Mouse (Mus musculus): ENCODE data around the gene Fars2. TPM values are rescaled to one million over a fixed set of nuclear protein-coding genes. Genes with fewer than 3 reads are reported as not detected.

Fars2 gene
- polyA plus RNA-seq, 1 experiment from 2014 or later, result 31.7 TPM

DNA sequence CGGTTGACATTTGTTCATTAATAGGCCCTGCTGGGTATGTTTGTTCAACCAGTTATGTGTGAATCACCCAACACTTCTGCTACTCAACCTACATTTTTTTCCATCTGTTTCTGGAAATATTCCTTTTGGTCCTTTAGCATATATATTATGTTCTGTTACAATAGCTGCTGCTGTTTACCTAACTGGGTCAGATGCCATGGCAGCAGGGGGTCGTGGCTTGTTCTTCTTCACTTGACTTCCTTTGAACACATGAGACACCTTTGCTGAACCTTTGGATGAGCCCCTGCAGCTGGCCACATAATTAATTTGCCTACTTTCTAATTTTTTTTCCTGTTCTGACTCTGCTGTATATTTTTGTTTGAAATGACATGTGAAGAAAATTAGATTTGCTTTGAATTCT lies 475.1 kb downstream of the Fars2 start:
- Histone ChIP-seq H3K4me1 (ENCODE audit: control insufficient read depth, insufficient read depth, low read length) (no peaks in the 10 kb centered on the region), H3K27me3 (ENCODE audit: control insufficient read depth, insufficient read depth, low read length) (no peaks in the 10 kb centered on the region), H3K9me3 (ENCODE audit: control insufficient read depth, low read length) (no peaks in the 10 kb centered on the region), H3K27ac (ENCODE audit: low read depth, low read length) (no peak overlapping the region), H3K36me3 (ENCODE audit: control insufficient read depth, insufficient read depth, low read length) (no peaks in the 10 kb centered on the region), H3K9ac (ENCODE audit: low read depth, low read length) (no peak overlapping the region), H3K4me3 (ENCODE audit: low read length) (no peak overlapping the region), H3K4me2 (replicated peaks; ENCODE audit: low read depth, low read length) (no peak overlapping the region)
- WGBS, result 55% methylated on average over 2 of the region's 2 CpGs
- no peak for ATAC-seq (ENCODE audit: low FRiP score, low TSS enrichment)

DNA sequence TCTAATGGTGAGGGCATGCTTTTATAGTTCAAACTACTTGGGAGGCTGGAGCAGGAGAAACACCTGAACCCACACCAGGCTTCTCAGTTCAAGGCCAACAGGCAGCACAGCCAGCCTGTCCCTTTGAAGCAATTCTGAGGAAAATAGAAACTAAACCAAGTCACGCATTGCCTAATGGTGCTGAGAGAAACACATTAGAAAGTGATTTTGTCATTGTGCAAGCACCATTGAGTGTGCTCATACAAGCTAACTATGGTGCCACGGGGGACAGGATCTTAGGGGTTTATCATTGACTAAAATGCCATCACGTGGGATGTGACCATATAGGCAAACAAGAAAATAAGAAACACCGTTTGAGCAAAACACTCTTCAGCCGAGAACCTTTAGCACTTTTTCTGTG lies 489.5 kb downstream of the Fars2 start:
- no peak for ATAC-seq (ENCODE audit: low FRiP score, low TSS enrichment)
- Histone ChIP-seq H3K9ac (ENCODE audit: low read depth, low read length) (no peak overlapping the region), H3K4me2 (replicated peaks; ENCODE audit: low read depth, low read length) (no peak overlapping the region), H3K4me1 (ENCODE audit: control insufficient read depth, insufficient read depth, low read length) (no peaks in the 10 kb centered on the region), H3K36me3 (ENCODE audit: control insufficient read depth, insufficient read depth, low read length) (no peaks in the 10 kb centered on the region), H3K27me3 (ENCODE audit: control insufficient read depth, insufficient read depth, low read length) (no peaks in the 10 kb centered on the region), H3K4me3 (ENCODE audit: low read length) (no peak overlapping the region), H3K9me3 (ENCODE audit: control insufficient read depth, low read length) (no peaks in the 10 kb centered on the region), H3K27ac (ENCODE audit: low read depth, low read length) (no peak overlapping the region)
- WGBS, result 89% methylated on average over 5 of the region's 5 CpGs

DNA sequence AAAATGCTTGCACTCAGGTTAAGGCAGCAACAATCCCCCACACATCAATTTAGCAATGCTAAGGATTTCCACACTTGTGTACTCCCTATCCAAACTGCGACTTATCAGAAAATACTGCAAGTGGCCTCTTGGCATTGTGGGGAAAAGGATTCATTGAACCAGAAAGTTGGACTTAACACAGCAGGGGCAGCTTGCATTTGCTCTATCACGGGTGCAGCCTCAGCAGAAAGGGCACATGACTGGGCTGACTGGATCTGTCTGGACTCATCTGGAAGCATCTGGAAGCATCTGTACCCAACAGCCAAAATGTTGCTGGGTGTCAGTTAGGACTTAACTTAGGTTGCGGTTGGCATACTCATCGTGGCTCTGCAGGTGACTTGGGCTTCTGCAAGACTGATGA lies 490.7 kb downstream of the Fars2 start:
- Histone ChIP-seq H3K4me3 (ENCODE audit: low read length) (no peak overlapping the region), H3K27ac (ENCODE audit: low read depth, low read length) (no peak overlapping the region), H3K27me3 (ENCODE audit: control insufficient read depth, insufficient read depth, low read length) (no peaks in the 10 kb centered on the region), H3K9me3 (ENCODE audit: control insufficient read depth, low read length) (no peaks in the 10 kb centered on the region), H3K36me3 (ENCODE audit: control insufficient read depth, insufficient read depth, low read length) (no peaks in the 10 kb centered on the region), H3K9ac (ENCODE audit: low read depth, low read length) (no peak overlapping the region), H3K4me1 (ENCODE audit: control insufficient read depth, insufficient read depth, low read length) (no peaks in the 10 kb centered on the region), H3K4me2 (replicated peaks; ENCODE audit: low read depth, low read length) (no peak overlapping the region)
- WGBS, result 92% methylated on average over 4 of the region's 4 CpGs
- ATAC-seq (ENCODE audit: low FRiP score, low TSS enrichment), result no peak

DNA sequence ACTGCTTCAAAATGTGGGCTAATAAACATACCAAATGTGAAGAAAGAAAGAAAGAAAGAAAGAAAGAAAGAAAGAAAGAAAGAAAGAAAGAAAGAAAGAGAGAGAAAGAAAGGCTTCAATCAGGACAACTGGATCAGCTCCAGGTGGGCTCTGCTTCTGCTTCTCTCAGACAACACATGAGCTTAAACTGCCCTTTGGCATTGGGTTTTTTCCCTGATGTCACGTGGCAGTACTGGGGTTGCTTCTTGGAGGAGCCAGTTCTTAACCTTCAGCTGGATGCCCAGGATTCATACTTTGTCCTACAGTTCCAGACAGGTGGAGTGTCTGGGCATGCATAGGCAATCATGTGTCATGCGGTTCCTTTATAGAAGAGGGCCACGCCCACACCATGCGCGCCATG lies 493.2 kb downstream of the Fars2 start:
- Histone ChIP-seq H3K27ac (ENCODE audit: low read depth, low read length) (no peak overlapping the region), H3K36me3 (ENCODE audit: control insufficient read depth, insufficient read depth, low read length) (no peaks in the 10 kb centered on the region), H3K4me1 (ENCODE audit: control insufficient read depth, insufficient read depth, low read length) (no peaks in the 10 kb centered on the region), H3K4me2 (replicated peaks; ENCODE audit: low read depth, low read length) (no peak overlapping the region), H3K9me3 (ENCODE audit: control insufficient read depth, low read length) (peaks cover 3% of the 10 kb centered on the region; the same call in 1 of the 2 replicates), H3K9ac (ENCODE audit: low read depth, low read length) (no peak overlapping the region), H3K27me3 (ENCODE audit: control insufficient read depth, insufficient read depth, low read length) (no peaks in the 10 kb centered on the region), H3K4me3 (ENCODE audit: low read length) (no peak overlapping the region)
- 92% methylated on average over 5 of the region's 5 CpGs for WGBS
- no peak for ATAC-seq (ENCODE audit: low FRiP score, low TSS enrichment)

DNA sequence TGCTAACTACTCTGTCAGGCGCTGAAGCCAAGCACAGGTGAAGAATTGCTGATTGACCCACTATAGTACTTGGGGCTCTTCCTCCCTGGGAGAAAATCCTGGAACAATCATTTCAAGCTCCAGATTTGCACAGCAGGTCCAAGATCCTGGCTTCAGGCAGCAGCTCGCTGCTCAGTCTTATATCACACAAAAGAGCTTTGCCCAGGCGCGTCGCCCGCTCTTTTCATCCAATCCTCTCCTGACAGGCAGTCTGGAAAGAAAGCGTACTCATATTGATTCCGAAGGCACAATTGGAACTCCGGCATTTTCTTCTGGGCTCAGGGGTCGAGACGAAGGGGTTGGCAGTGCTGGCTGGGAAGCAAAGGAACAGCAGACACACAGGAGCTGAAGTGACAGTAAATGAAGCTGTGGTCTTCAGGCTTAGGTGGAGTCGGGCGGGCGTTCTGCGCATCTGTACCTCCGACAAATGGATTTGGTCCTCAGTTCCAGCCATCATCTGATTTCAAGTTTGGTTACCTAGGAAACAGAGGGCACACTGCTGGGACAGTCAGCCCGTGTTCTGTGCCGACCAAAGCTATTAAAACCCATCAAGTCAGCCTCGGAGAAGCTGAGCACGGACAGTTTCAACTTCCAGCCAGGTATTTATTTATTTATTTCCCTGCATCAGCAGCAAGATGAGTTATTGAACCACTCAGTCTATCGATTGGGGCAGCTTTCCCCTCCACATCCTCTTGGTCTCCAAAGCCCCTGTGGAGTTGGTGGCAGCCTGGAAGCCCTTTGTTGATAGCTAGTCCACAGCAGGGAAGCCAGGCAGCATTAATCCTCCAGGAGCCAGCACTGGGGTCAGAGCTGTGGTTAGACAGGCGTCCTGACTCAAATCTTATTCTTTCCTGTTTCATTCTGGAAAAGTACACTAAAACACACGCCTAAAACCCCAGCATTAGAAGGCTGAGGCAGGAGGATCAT lies 495.9 kb downstream of the Fars2 start:
- Histone ChIP-seq H3K4me3 (ENCODE audit: low read length) (no peak overlapping the region), H3K27ac (ENCODE audit: low read depth, low read length) (no peak overlapping the region), H3K4me1 (ENCODE audit: control insufficient read depth, insufficient read depth, low read length) (no peaks in the 10 kb centered on the region), H3K4me2 (replicated peaks; ENCODE audit: low read depth, low read length) (no peak overlapping the region), H3K27me3 (ENCODE audit: control insufficient read depth, insufficient read depth, low read length) (no peaks in the 10 kb centered on the region), H3K36me3 (ENCODE audit: control insufficient read depth, insufficient read depth, low read length) (no peaks in the 10 kb centered on the region), H3K9ac (ENCODE audit: low read depth, low read length) (no peak overlapping the region), H3K9me3 (ENCODE audit: control insufficient read depth, low read length) (peaks cover 3% of the 10 kb centered on the region; the same call in 1 of the 2 replicates)
- ATAC-seq (ENCODE audit: low FRiP score, low TSS enrichment), result no peak
- WGBS, result 61% methylated on average over 23 of the region's 23 CpGs

DNA sequence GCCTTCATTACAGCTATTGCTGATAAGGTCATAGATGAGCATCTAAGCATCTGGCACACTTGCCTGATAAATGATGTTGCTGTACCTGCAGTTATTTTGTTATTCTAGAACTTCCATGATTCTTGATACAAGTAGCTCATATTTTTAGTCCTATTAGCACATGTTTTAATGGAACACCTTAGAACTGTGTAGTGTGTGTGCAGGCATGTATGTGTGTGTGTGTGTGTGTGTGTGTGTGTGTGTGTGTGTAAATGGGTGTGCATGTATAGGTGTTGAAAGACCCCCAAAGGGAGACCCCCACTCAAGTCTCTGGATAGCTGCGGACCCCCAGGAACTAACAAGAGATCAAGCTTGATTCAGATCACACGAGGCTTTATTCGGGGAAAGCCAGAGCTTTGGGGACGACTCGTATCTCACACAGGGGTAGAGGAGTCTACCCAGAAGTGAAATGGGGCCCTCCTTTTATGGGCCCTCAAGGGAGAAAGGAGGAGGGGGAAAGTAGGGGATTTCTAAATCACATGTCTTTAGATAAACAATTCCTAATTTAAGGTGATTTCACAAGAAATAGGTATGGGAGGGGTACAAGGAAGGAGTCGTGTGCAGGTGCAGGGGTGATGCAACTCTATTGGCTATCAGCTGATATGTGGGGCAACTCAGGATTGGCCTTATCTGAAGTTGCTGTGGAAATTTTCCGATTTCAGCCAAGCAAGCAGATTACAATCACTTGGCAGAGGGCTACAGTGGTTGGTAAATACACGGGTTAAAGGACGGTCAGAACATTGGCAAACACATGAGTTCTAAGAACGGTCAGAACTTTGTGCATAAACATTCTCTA lies 503.5 kb downstream of the Fars2 start:
- Histone ChIP-seq H3K4me1 (ENCODE audit: control insufficient read depth, insufficient read depth, low read length) (no peaks in the 10 kb centered on the region), H3K9me3 (ENCODE audit: control insufficient read depth, low read length) (no peaks in the 10 kb centered on the region), H3K27ac (ENCODE audit: low read depth, low read length) (no peak overlapping the region), H3K27me3 (ENCODE audit: control insufficient read depth, insufficient read depth, low read length) (no peaks in the 10 kb centered on the region), H3K4me2 (replicated peaks; ENCODE audit: low read depth, low read length) (no peak overlapping the region), H3K9ac (ENCODE audit: low read depth, low read length) (no peak overlapping the region), H3K36me3 (ENCODE audit: control insufficient read depth, insufficient read depth, low read length) (no peaks in the 10 kb centered on the region), H3K4me3 (ENCODE audit: low read length) (no peak overlapping the region)
- no peak for ATAC-seq (ENCODE audit: low FRiP score, low TSS enrichment)
- WGBS, result 87% methylated on average over 10 of the region's 10 CpGs

DNA sequence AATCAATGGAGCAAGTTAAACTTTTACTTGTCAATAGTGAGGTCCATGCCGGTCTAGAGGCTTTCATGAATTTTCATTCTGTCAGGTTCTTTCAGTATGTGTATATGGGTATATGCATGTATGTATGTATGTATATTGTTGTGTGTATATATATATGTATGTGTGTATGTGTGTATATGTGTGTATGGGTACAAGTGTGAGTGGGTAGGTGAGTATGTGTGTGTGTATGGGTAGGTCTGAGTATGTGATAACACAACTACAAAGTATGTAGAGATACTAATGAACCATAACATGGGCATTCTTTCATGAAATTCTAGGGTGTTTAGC lies 504.1 kb downstream of the Fars2 start:
- no peak overlapping the region for H3K27ac ChIP-seq (ENCODE audit: low read depth, low read length)
- ATAC-seq (ENCODE audit: low FRiP score, low TSS enrichment), result no peak
- no peak overlapping the region for H3K9ac ChIP-seq (ENCODE audit: low read depth, low read length)
- no peak overlapping the region for H3K4me2 ChIP-seq (replicated peaks; ENCODE audit: low read depth, low read length)
- no peak overlapping the region for H3K4me3 ChIP-seq (ENCODE audit: low read length)
- no peaks in the 10 kb centered on the region for H3K9me3 ChIP-seq (ENCODE audit: control insufficient read depth, low read length)
- no peaks in the 10 kb centered on the region for H3K27me3 ChIP-seq (ENCODE audit: control insufficient read depth, insufficient read depth, low read length)
- no peaks in the 10 kb centered on the region for H3K36me3 ChIP-seq (ENCODE audit: control insufficient read depth, insufficient read depth, low read length)
- no peaks in the 10 kb centered on the region for H3K4me1 ChIP-seq (ENCODE audit: control insufficient read depth, insufficient read depth, low read length)
- 91% methylated on average over 1 of the region's 1 CpGs for WGBS

DNA sequence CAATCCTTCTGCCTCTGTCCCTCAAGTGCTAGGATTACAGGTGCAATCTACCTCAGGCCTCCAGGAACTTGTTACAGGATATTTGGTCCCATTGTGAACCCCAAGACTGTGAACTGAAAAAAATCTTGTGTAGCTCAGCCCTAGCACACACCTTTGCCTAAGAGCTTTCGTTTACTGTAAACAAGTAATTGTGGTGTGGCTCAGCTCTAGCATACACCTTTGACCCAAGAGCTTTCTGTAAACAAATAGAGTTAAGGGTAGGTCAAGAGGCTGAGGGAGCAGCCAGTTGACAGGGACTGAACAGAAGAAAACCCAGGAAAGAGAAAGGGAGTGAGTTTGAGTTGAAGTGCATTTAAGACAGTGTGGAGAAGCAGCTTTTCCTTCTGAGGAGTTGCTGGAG lies 506.3 kb downstream of the Fars2 start:
- no peaks in the 10 kb centered on the region for H3K27me3 ChIP-seq (ENCODE audit: control insufficient read depth, insufficient read depth, low read length)
- no peaks in the 10 kb centered on the region for H3K4me1 ChIP-seq (ENCODE audit: control insufficient read depth, insufficient read depth, low read length)
- H3K4me3 ChIP-seq (ENCODE audit: low read length), result no peak overlapping the region
- no peaks in the 10 kb centered on the region for H3K36me3 ChIP-seq (ENCODE audit: control insufficient read depth, insufficient read depth, low read length)
- H3K27ac ChIP-seq (ENCODE audit: low read depth, low read length), result no peak overlapping the region
- no peak overlapping the region for H3K4me2 ChIP-seq (replicated peaks; ENCODE audit: low read depth, low read length)
- no peak for ATAC-seq (ENCODE audit: low FRiP score, low TSS enrichment)
- no peaks in the 10 kb centered on the region for H3K9me3 ChIP-seq (ENCODE audit: control insufficient read depth, low read length)
- no peak overlapping the region for H3K9ac ChIP-seq (ENCODE audit: low read depth, low read length)
- 70% methylated on average over 1 of the region's 1 CpGs for WGBS

DNA sequence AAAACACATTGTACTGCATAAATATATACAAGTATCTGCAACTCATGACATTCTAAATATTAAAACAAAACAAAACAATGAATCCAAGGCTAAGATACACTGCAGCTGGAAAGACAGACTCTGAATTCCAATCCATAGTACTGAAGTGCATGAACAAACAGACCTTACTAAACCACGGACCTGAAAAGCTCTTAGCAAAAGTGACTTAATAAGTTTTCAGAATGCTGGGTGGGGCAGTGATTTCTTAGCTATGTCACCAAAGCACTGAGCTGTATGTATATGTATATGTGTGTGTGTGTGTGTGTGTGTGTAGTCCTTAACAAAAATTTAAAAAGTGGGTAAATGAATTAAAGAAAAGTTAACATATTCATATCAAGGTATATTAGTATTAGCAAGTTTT lies 511.9 kb downstream of the Fars2 start:
- H3K27ac ChIP-seq (ENCODE audit: low read depth, low read length), result no peak overlapping the region
- no peaks in the 10 kb centered on the region for H3K27me3 ChIP-seq (ENCODE audit: control insufficient read depth, insufficient read depth, low read length)
- no peak overlapping the region for H3K9ac ChIP-seq (ENCODE audit: low read depth, low read length)
- WGBS, result 91% methylated on average over 1 of the region's 1 CpGs
- H3K9me3 ChIP-seq (ENCODE audit: control insufficient read depth, low read length), result no peaks in the 10 kb centered on the region
- H3K4me1 ChIP-seq (ENCODE audit: control insufficient read depth, insufficient read depth, low read length), result no peaks in the 10 kb centered on the region
- H3K4me3 ChIP-seq (ENCODE audit: low read length), result no peak overlapping the region
- H3K36me3 ChIP-seq (ENCODE audit: control insufficient read depth, insufficient read depth, low read length), result no peaks in the 10 kb centered on the region
- H3K4me2 ChIP-seq (replicated peaks; ENCODE audit: low read depth, low read length), result no peak overlapping the region
- no peak for ATAC-seq (ENCODE audit: low FRiP score, low TSS enrichment)
